Mouse (Mus musculus) layer of hippocampus, postnatal 10 days (tissue): ENCODE measurements at regions not wholly inside any gene's neighbourhood (a gene's known extent, or its start where the extent isn't known, plus 50 kb on each side); places are given as distances from the start of the nearest gene placed in this dataset.

ENCODE experiments used
- DNase-seq, 2 experiments: peaks; one replicate each; pipeline ENCODE4 v3.0.0; 2021; ENCODE audit warnings: low spot score in 2 of 2

DNA sequence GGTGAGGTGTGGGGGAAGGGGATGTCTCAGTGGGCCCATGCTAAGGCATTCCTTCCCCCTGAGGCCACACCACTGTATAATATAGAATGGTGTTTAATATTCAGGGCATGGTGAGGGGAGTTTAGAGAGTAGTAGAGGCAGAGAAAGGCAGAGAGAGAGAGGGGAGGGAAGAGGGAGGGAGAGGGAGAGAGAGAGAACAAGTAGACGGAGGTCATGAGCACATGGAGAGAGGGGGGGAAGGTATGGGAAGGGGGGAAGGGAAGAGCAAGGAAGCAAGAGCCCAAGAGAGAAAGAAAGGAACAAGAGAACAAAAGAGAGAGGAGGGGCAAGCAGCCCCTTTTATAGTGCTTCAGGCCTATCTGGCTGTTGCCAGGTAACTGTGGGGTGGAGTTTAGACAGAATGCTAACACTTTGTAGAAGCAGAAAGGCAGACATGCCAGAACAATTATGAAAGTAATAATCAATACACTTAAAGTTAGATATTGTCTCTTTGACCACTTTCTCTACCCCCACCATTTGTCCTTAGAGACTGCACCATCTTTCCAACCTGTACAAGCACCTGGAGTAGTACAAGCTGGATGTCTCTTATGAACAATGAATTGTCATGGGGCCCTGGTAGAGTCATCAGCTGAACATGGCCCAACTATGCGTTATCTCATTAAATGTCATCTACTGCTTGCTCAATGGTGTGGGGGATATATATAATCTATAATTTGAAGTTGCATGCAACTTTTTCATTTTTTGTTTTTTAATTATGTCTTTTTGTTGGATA is 422.6 kb downstream of the Nbas start:
- DNase-seq: no peak

DNA sequence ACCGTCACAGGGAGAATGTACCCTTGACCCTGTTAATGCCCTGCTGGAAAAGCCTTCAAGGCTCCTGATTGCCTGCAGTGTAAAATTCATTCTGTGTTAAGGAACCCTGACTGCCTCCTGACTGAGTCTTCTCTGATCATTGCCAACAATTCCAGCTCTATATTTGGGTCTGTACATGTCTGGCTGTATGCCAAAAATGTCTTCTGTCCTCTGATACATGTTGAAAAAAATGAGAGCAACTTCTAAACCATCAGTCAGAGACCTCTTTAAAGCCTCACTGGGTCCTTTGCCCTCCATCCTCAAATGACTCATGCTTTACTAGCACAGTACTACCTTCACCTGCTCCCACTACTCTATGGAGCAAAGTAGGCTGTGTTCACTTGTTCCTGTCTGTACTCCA is 408.3 kb downstream of the Nbas start:
- DNase-seq: no peak

DNA sequence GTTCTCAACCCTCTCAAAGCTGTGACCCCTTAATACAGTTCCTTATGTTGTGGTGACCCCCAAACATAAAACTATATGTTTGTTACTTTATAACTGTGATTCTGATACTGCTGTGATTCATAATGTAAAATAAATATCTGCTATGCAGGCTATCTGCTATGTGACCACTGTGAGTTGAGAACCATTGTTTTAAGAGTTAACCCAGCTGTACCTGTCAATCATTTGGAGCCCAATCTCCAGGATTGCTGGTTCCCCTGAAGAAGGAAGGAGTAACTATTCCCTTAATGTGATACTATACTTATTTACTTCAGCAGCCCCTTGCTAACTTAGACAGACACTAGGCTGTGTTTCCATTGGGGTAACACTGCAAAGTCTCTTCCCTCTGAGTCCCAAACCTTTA is 400.5 kb downstream of the Nbas start:
- DNase-seq: no peak

DNA sequence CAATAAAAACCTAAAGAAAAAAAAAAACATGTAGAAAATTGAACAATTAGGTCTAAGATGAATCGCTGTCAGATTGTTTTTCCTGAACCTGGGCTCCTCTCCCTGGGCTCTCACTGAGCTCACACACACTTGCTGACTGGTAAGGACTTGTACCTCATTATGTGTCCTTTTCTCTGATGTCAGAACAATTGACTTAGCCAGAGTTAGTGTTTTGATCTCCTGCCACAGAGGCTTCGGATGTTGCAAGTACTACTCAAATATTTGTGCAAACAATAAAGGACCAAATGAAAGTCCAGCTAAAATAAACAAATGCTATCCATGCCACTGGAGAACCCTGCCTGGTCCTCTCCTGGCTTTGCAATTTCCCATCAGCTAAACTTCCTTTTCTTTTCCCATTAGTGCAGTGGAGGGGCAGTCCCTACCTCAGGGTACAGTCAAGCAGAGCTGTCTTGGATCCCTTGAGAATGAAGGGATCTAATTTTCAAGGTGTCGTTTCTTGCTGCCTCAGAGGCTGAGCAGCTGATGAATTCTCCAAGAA is 399.6 kb downstream of the Nbas start:
- DNase-seq: no peak

DNA sequence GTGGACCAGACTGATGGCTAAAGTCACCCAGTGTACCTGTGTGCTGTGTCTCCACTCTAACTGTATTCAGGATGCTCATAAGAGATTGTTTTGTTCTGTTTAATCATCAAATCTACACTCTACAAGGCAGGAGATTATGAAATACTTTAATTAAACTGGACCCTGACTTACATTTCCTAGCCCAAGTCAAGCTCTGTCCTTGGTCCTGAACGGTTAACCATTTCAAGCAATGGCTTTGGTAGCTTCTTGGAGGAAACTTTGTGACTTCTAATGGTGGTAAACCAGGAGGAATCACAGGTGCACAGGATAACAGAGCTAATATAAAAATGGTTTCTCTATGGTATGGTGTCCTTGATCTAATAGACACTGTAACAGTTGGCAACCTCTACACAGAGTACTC is 370.4 kb downstream of the Nbas start:
- DNase-seq: no peak
